10 mouse cellular contexts compared by ENCODE assay signal in the genomic region with DNA sequence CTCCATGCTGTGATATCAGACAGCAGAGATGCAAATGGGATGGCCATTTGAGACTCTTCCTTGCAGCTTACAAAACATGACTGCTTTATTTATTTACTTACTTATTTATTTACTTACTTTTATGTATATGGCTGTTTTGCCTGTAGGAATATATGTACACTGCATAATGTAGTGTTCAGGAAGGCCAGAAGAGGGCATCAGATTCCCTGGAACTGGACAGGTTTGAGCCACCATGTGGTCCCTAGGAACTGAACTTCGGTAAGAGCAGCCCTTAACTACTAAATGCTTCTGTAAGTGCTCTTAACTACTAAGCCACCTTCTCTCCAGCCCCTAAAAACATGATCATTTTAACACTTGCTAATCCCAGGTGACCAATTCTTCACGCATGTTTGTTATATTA. TPM values are rescaled to one million over a fixed set of nuclear protein-coding genes. Genes with fewer than 3 reads are reported as not detected.
DNase-seq lines count a peak whose midpoint lies in the region; ATAC-seq and TF ChIP-seq lines count a peak whose summit lies in the region.
"Had no signal": no experiment of that assay in that cellular context is flagged by ENCODE, and none has a peak within 500 bp of the region (broad histone marks: within the 10 kb centered on the region; RNA-seq: fewer than 3 reads in every experiment).

No protein-coding gene starts in this region.

- DNase-seq in cerebellum, postnatal 14 days = peak; percentile 58 to 60
- no peak for DNase-seq in cerebellum, postnatal 4 days (ENCODE audit: low spot score in 2 of 2)
- peak; percentile 61 for DNase-seq in limb, embryonic 14.5 days (ENCODE audit: low spot score)
- DNase-seq in limb, embryonic 10.5 days (ENCODE audit: low spot score) = no peak
- peak; percentile 20 for DNase-seq in adipocyte (ENCODE audit: low spot score)
- no peak for DNase-seq in left cerebral cortex, adult 8-10 months (ENCODE audit: low spot score in 2 of 2)
- no peak for DNase-seq in layer of hippocampus, postnatal 36 days

- H3K4me2 ChIP-seq in limb, embryonic 14.5 days (replicated peaks; ENCODE audit: low read depth, low read length, severe bottlenecking) = no peak overlapping the region
- H3K4me2 ChIP-seq: heart, embryonic 13.5 days; neural tube, embryonic 13.5 days had no signal

- ATAC-seq in limb, embryonic 14.5 days (ENCODE audit: low FRiP score, low read depth) = no peak
- peak; percentile 79 for ATAC-seq in megakaryocyte progenitor cell, adult 5-6 weeks (replicated peaks; ENCODE audit: poor library complexity)

- no peak overlapping the region for H3K9ac ChIP-seq in limb, embryonic 14.5 days (ENCODE audit: low read depth, low read length, severe bottlenecking)
- H3K9ac ChIP-seq: heart, embryonic 13.5 days; neural tube, embryonic 13.5 days had no signal

- 21% methylated on average over 2 of the region's 2 CpGs for whole genome bisulfite sequencing in limb, embryonic 14.5 days
- 45% methylated on average over 2 of the region's 2 CpGs for WGBS in limb, embryonic 10.5 days

- peaks cover 12% of the 10 kb centered on the region; the same call in 1 of the 2 replicates for H3K36me3 ChIP-seq in limb, embryonic 14.5 days (ENCODE audit: control insufficient read depth, insufficient read depth, low read length)
- no peaks in the 10 kb centered on the region for H3K36me3 ChIP-seq in limb, embryonic 10.5 days
- H3K36me3 ChIP-seq: heart, embryonic 13.5 days; neural tube, embryonic 13.5 days had no signal

- H3K27ac ChIP-seq in limb, embryonic 14.5 days (replicated peaks; ENCODE audit: low read depth, low read length) = no peak overlapping the region
- no peak overlapping the region for H3K27ac ChIP-seq in limb, embryonic 10.5 days
- H3K27ac ChIP-seq: heart, embryonic 13.5 days; neural tube, embryonic 13.5 days had no signal

- peaks cover 12% of the 10 kb centered on the region for H3K4me1 ChIP-seq in limb, embryonic 14.5 days (ENCODE audit: control insufficient read depth, insufficient read depth, low read length)
- peaks cover 32% of the 10 kb centered on the region for H3K4me1 ChIP-seq in limb, embryonic 10.5 days

- no peak for TF ChIP-seq POLR2A in limb, embryonic 14.5 days (IDR thresholded peaks at IDR 0.05; ENCODE audit: borderline replicate concordance, extremely low read depth, insufficient read depth, insufficient read length)

- no peak overlapping the region for H3K4me3 ChIP-seq in limb, embryonic 14.5 days (replicated peaks; ENCODE audit: low read length)
- H3K4me3 ChIP-seq in limb, embryonic 10.5 days = no peak overlapping the region
- H3K4me3 ChIP-seq: heart, embryonic 13.5 days; neural tube, embryonic 13.5 days had no signal

- peaks cover 35% of the 10 kb centered on the region for H3K27me3 ChIP-seq in limb, embryonic 14.5 days (ENCODE audit: control insufficient read depth, insufficient read depth, low read length)
- peaks cover 57% of the 10 kb centered on the region for H3K27me3 ChIP-seq in limb, embryonic 10.5 days (ENCODE audit: low read depth, poor library complexity, severe bottlenecking)

- H3K9me3 ChIP-seq in limb, embryonic 14.5 days (ENCODE audit: control insufficient read depth, low read length) = no peaks in the 10 kb centered on the region
- no peaks in the 10 kb centered on the region for H3K9me3 ChIP-seq in limb, embryonic 10.5 days (replicated peaks)
- H3K9me3 ChIP-seq: heart, embryonic 13.5 days; neural tube, embryonic 13.5 days had no signal

RNA-seq across cellular contexts. Expression of a gene that starts 2.9 kb away (rescaled TPM):
- 1.2 and 2.2 TPM in 2 replicates for polyA plus RNA-seq in limb, embryonic 14.5 days (2012; rRNA removed)
- polyA plus RNA-seq in limb, embryonic 14.5 days (2014; fragmentation: Nextera tagmentation; extraction: Ambion mirVana) = 0.22 and 0.35 TPM in 2 replicates
- not detected in 2 replicates for polyA plus RNA-seq in limb, embryonic 10.5 days (2016; fragmentation: Nextera tagmentation; extraction: Ambion mirVana)
- total RNA-seq in megakaryocyte progenitor cell, adult 5-6 weeks (2015) = not detected in 2 replicates
- total RNA-seq in megakaryocyte progenitor cell, adult 5-6 weeks (2017) = not detected in 2 replicates
- 1 to 10 TPM; 6.2 to 8.0 (median 7.4) TPM for total RNA-seq in left cerebral cortex, adult 8-10 months (2022)
- total RNA-seq in layer of hippocampus, postnatal 36 days (2021) = 1 to 10 TPM; 6.5 to 8.8 TPM
- polyA plus RNA-seq: heart, embryonic 13.5 days had no signal

RNA-seq across cellular contexts. Expression of a gene that starts 14.5 kb away (rescaled TPM):
- polyA plus RNA-seq in limb, embryonic 14.5 days (2012; rRNA removed) = 149 and 171 TPM in 2 replicates
- polyA plus RNA-seq in limb, embryonic 14.5 days (2014; fragmentation: Nextera tagmentation; extraction: Ambion mirVana) = 157 and 176 TPM in 2 replicates
- 12.5 and 28.7 TPM in 2 replicates for polyA plus RNA-seq in limb, embryonic 10.5 days (2016; fragmentation: Nextera tagmentation; extraction: Ambion mirVana)
- not detected in 2 replicates for total RNA-seq in megakaryocyte progenitor cell, adult 5-6 weeks (2015)
- not detected in 2 replicates for total RNA-seq in megakaryocyte progenitor cell, adult 5-6 weeks (2017)
- total RNA-seq in left cerebral cortex, adult 8-10 months (2022) = 10 to 100 TPM; 52.1 to 64.5 (median 55.5) TPM
- total RNA-seq in layer of hippocampus, postnatal 36 days (2021) = 10 to 100 TPM; 77.2 to 86.8 TPM

RNA-seq across cellular contexts. Expression of a gene that starts 52.6 kb away (rescaled TPM):
- 122 and 178 TPM in 2 replicates for polyA plus RNA-seq in limb, embryonic 14.5 days (2012; rRNA removed)
- 460 and 510 TPM in 2 replicates for polyA plus RNA-seq in limb, embryonic 14.5 days (2014; fragmentation: Nextera tagmentation; extraction: Ambion mirVana)
- polyA plus RNA-seq in limb, embryonic 10.5 days (2016; fragmentation: Nextera tagmentation; extraction: Ambion mirVana) = 393 and 402 TPM in 2 replicates
- 517 and 531 TPM in 2 replicates for total RNA-seq in megakaryocyte progenitor cell, adult 5-6 weeks (2015)
- 167 and 172 TPM in 2 replicates for total RNA-seq in megakaryocyte progenitor cell, adult 5-6 weeks (2017)
- 100 to 1,000 TPM; 182 to 221 (median 192) TPM for total RNA-seq in left cerebral cortex, adult 8-10 months (2022)
- 100 to 1,000 TPM; 198 to 212 TPM for total RNA-seq in layer of hippocampus, postnatal 36 days (2021)

Comparison
In these comparisons a context has a peak if more than half of its experiments do, and no peak if none do; other contexts are left out.
1. DNase-seq: peak in cerebellum, postnatal 14 days (2 of 2), limb, embryonic 14.5 days (single experiment) and adipocyte (single experiment); none in cerebellum, postnatal 4 days (0 of 2), limb, embryonic 10.5 days (single experiment), left cerebral cortex, adult 8-10 months (0 of 2) and layer of hippocampus, postnatal 36 days (0 of 2).
2. RNA of a gene that starts 2.9 kb away (total RNA-seq): 6.5 to 8.8 TPM in layer of hippocampus, postnatal 36 days and 6.2 to 8.0 TPM in left cerebral cortex, adult 8-10 months; not detected in megakaryocyte progenitor cell, adult 5-6 weeks; every median in the first group is over 4 times any median in the second.
3. RNA of a gene that starts 14.5 kb away (total RNA-seq): 77.2 to 86.8 TPM in layer of hippocampus, postnatal 36 days and 52.1 to 64.5 TPM in left cerebral cortex, adult 8-10 months; not detected in megakaryocyte progenitor cell, adult 5-6 weeks; every median in the first group is over 10 times any median in the second.